Mouse (Mus musculus): Measurements from ENCODE around the gene Adra2b. TPM values are rescaled to one million over a fixed set of nuclear protein-coding genes. Genes with fewer than 3 reads are reported as not detected.

The Adra2b gene
- 2.3 and 3.2 TPM in 2 replicates for polyA plus RNA-seq (2016; fragmentation: Nextera tagmentation; extraction: Ambion mirVana)

DNA sequence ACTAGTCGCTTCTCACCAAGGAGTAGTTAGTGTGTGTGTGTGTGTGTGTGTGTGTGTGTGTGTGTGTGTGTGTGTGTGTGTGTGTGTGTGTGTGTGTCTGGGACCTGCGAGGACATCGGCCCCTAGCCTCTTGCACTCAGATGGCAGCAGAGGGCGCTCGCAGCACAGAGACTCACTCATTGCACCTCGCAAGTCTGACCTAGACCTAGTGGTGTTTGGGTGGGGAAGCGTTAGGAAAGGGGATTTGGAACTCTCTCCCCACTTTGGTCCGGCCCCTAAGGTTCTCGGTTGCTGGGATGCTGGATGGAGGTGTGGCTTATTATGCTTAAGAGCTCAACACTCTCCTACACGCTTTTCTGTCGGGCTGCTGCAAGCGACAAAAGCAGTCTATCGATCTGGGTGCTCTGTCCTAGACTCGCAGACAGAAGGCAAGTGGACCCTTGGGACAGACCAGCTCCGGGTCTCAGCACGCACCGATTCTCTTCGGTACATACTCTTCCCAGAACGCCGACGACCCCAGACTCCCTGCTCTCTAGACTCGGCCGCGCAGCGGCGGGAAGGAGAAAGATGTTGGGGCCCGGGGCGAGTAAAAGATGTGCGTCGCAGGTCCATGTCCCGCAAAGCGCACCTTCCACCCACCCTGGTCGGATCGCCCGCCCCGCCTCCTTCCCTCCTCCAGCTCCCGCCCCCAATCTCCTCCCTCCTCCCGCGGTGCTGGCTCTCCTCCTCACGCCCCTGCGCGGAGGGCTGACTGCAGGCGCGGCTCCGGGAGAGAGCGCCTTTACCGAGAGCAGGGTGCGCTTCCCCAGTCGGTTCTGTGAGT lies at the start of gene Adra2b:
Adra2b (plus strand) TSS at position 750 of the 823 bp plus-strand sequence.
- DNase-seq (ENCODE audit: extremely low spot score, low spot score) = peak; percentile 79
- no peaks in the 10 kb centered on the region for H3K9me3 ChIP-seq
- under 1% methylated on average over 47 of the region's 49 CpGs for WGBS
- H3K4me1 ChIP-seq = peaks cover 22% of the 10 kb centered on the region
- H3K4me3 ChIP-seq = peak within 1 kb of the TSS; percentile 54
- peak within 1 kb of the TSS; percentile 53 for H3K27ac ChIP-seq
- no peaks in the 10 kb centered on the region for H3K36me3 ChIP-seq (replicated peaks)
- H3K27me3 ChIP-seq (ENCODE audit: poor library complexity, severe bottlenecking) = peaks cover 82% of the 10 kb centered on the region

DNA sequence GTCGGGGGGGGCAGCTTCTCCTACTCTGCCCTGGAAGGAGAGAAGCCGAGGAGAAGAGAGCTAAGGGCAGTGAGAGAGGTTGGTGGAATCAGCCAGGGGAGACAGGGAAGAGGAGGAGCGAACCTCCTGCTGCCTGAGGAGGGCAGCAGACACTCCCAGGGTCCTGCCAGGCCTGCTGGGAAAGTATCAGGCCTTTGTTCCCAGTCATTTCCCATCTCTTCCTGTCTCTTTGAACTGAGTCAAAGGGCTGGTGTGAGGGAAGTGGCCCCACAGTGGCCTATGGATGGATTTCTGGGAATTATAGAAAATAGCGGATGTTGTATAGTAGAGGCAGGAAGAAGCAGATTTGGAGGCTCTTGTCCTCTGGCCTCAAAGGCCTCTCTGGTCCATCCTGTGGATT lies 49.1 kb upstream of the Adra2b start:
- no peak for DNase-seq (ENCODE audit: extremely low spot score, low spot score)
- Histone ChIP-seq H3K36me3 (replicated peaks) (no peaks in the 10 kb centered on the region), H3K4me3 (no peak overlapping the region), H3K9me3 (no peaks in the 10 kb centered on the region), H3K27me3 (ENCODE audit: poor library complexity, severe bottlenecking) (no peaks in the 10 kb centered on the region), H3K27ac (peak overlapping the region; percentile 51; the same call in 1 of the 2 replicates), H3K4me1 (no peaks in the 10 kb centered on the region)
- 58% methylated on average over 4 of the region's 4 CpGs for WGBS

DNA sequence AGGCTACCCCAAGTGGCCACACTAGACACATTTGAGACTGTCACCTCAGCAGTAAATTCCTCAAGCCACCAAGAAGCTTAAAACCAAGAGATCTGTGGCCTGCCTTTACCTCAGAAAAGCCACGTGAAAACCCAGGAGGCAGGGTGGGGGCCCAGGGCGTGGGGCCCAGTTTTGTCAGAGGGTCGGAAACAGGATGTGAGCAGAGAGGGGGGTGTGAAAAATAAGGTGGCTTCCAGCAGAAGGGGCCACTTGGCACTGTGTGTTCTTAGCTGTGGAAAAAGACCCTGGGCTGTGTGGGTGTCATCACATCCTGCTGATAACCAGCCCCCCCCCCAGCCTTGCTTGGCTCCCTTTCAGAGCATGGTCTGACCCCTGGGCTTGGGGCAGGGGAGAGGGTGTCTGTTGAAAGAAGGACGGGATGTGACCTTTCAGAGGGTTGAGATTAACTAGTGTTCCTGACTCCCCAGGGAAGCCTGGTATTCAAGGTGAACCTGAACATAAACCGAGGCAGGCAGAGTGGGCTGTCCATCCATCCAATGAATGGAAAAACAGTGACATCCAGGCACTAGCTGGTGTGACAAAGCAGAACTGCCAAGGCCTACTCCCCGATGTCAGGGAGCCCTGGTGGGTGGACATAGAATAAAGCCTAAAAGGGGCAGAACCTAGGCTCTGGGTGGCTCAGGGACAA lies 48.4 kb upstream of the Adra2b start:
- no peaks in the 10 kb centered on the region for H3K36me3 ChIP-seq (replicated peaks)
- no peak for DNase-seq (ENCODE audit: extremely low spot score, low spot score)
- H3K9me3 ChIP-seq = no peaks in the 10 kb centered on the region
- H3K4me1 ChIP-seq = no peaks in the 10 kb centered on the region
- H3K4me3 ChIP-seq = no peak overlapping the region
- WGBS = 77% methylated on average over 6 of the region's 6 CpGs
- H3K27ac ChIP-seq = peak overlapping the region; percentile 51; the same call in 1 of the 2 replicates
- H3K27me3 ChIP-seq (ENCODE audit: poor library complexity, severe bottlenecking) = no peaks in the 10 kb centered on the region

DNA sequence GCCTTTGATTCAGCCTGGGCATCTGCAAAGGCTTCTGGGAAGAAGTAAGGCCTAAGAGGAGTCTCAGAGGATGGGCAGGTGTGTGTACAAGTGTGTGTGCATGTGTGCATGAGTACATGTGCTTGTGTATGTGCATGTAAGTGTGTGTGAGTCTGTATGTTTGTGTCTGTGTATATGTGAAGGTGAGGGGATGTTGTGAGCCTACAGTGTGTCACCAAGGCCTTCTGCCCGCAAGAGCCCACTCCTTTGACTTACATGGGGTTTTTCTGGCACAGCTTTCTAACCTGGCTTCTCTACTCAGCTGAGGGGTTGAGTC lies 47.9 kb upstream of the Adra2b start:
- Histone ChIP-seq H3K9me3 (no peaks in the 10 kb centered on the region), H3K27me3 (ENCODE audit: poor library complexity, severe bottlenecking) (no peaks in the 10 kb centered on the region), H3K4me3 (no peak overlapping the region), H3K36me3 (replicated peaks) (no peaks in the 10 kb centered on the region), H3K27ac (no peak overlapping the region), H3K4me1 (no peaks in the 10 kb centered on the region)
- DNase-seq (ENCODE audit: extremely low spot score, low spot score) = no peak
- 100% methylated on average over 1 of the region's 1 CpGs for WGBS

DNA sequence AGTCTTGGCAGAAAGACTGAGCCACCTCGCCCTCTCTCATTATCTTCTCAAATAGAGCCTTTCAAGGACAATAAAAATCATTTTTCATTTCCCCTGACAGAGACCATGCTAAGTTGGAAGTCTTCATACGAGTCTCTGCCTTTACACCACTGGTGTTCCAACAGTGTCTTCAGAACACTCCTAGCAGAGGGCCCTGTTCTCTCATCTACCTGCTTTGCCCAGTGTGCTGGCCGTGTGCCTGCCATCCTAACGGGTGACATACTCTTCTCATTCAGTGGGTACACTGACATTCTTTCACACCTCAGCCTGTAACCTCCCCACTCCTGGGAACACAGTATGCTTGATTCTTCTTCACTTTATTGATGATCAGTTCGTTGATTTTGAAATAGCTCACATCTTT lies 46.6 kb upstream of the Adra2b start:
- Histone ChIP-seq H3K4me3 (no peak overlapping the region), H3K27me3 (ENCODE audit: poor library complexity, severe bottlenecking) (no peaks in the 10 kb centered on the region), H3K9me3 (no peaks in the 10 kb centered on the region), H3K36me3 (replicated peaks) (no peaks in the 10 kb centered on the region), H3K4me1 (no peaks in the 10 kb centered on the region), H3K27ac (no peak overlapping the region)
- DNase-seq (ENCODE audit: extremely low spot score, low spot score) = no peak
- WGBS = 80% methylated on average over 5 of the region's 5 CpGs

DNA sequence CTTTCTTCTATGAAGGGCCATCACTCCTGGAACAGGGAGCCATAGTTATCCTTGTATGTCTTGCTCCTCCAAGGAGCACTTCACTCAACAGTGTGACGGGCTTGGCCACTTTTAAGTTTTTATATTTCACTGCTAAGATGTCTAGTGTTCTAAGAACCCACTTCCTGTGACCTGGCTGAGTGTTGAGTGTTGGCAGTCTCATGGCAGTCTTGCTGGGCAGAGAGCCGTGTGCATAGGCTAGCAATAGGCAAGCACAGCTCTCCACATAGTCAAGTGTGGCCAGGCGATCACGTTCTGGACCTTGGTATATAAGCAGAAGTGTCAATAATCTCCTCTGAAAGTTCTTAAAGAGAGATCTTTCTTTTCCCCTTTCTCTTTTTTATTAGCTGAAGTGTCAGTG lies 44.9 kb upstream of the Adra2b start:
- 90% methylated on average over 4 of the region's 4 CpGs for WGBS
- H3K4me1 ChIP-seq = 0 out of 2 replicates have a peak, but pooled peaks cover 4% of the 10 kb centered on the region
- H3K4me3 ChIP-seq = no peak overlapping the region
- H3K27me3 ChIP-seq (ENCODE audit: poor library complexity, severe bottlenecking) = no peaks in the 10 kb centered on the region
- H3K27ac ChIP-seq = no peak overlapping the region
- H3K36me3 ChIP-seq (replicated peaks) = no peaks in the 10 kb centered on the region
- no peak for DNase-seq (ENCODE audit: extremely low spot score, low spot score)
- H3K9me3 ChIP-seq = no peaks in the 10 kb centered on the region

DNA sequence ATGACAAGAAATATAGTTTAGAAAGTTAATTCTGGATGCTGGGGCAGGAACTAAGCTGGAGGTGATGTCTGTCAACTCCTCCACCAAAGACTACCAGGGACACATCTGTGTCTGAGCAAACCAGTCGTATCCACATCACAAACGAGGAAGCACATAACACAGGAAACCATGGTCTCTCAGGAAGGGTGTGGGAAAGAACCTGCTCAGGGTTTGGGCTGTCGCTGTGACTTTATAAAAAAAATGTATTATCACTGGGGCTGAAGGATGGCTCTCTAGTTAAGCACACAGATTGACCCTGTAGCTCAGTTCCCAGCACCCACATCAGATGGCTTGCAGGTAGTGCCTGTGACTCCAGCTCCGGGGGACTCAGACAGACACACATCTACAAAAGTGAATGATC lies 43.9 kb upstream of the Adra2b start:
- Histone ChIP-seq H3K4me1 (peaks cover 13% of the 10 kb centered on the region), H3K36me3 (replicated peaks) (no peaks in the 10 kb centered on the region), H3K27ac (no peak overlapping the region), H3K9me3 (no peaks in the 10 kb centered on the region), H3K27me3 (ENCODE audit: poor library complexity, severe bottlenecking) (no peaks in the 10 kb centered on the region), H3K4me3 (no peak overlapping the region)
- WGBS = 84% methylated on average over 4 of the region's 4 CpGs
- no peak for DNase-seq (ENCODE audit: extremely low spot score, low spot score)

DNA sequence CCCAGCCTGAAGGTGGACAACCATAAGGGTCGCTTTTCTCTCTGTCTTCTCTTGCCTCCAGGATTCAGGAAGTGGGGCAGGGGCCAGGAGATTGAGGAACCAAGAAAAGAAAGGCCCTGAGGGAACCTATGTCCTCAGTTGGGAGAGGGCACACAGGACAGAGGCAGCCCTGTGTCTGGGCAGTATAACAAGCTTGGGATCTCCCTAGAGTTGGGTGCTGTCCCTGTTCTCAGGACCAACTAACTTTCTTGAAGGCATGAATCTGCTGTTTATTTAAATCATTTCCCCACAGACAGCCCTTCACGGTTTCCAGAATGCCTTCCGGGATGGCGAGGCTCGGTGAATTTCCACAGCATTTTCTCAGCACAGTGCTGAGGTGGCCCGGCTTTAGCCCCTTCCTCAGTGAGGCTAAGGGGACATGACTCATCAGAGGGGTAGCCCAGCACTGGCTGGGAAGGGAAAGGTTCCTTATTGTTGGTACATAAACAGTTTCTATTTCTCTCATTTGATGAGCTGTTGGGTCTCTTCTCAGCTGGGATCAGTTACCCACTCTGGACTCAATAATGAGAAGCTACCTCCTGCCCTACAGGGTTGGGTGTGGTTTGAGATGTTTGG lies 40.2 kb upstream of the Adra2b start:
- no peak overlapping the region for H3K27ac ChIP-seq
- DNase-seq (ENCODE audit: extremely low spot score, low spot score) = no peak

DNA sequence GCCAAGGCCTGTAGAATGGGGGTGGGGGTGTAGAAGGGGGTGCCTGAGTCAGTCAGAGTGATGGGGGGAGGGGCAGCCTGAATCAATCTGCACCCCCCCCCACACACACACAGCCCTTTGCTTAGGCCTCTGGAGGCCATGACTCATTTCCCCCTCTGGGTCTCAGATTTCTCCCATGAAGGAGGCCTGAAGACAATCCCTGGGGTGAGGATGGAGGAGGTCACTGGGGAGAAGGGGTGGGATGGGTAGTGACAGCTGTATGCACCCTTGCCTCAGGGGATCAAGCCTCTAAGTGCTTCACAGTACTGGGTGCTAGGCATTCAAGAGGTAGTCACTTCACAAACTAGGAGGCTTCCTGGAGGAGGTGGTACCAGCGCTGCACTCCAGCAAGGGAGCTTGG lies 39.3 kb upstream of the Adra2b start:
- Histone ChIP-seq H3K36me3 (replicated peaks) (no peaks in the 10 kb centered on the region), H3K27me3 (ENCODE audit: poor library complexity, severe bottlenecking) (no peaks in the 10 kb centered on the region), H3K9me3 (no peaks in the 10 kb centered on the region), H3K4me3 (no peak overlapping the region), H3K27ac (no peak overlapping the region), H3K4me1 (peaks cover 17% of the 10 kb centered on the region)
- DNase-seq (ENCODE audit: extremely low spot score, low spot score) = no peak
- 81% methylated on average over 1 of the region's 1 CpGs for WGBS

More for the DNA sequence above, 40.2 kb upstream of the Adra2b start:
- Histone ChIP-seq H3K4me3 (no peak overlapping the region), H3K9me3 (no peaks in the 10 kb centered on the region), H3K36me3 (replicated peaks) (no peaks in the 10 kb centered on the region), H3K27me3 (ENCODE audit: poor library complexity, severe bottlenecking) (no peaks in the 10 kb centered on the region), H3K4me1 (peaks cover 14% of the 10 kb centered on the region)
- WGBS = 84% methylated on average over 6 of the region's 6 CpGs

DNA sequence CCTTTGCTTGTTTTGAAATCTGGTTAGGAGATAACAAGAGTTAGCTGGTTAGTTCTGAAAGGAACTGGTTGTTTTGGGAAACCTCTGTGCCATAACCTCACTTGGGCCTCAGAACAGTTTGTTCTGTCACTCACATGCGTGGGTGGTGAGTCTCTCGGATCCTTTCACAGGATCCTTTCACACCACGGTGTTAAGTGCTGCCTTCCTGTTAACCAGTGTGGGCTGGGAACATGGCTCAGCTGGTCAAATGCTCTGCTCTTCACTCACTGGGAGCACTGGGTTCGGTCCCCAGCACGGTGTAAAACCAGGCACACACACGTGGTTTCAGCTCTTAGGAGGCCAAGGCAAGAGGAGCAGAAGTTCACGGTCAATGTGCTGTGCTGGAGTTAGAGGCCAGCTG lies 38.6 kb upstream of the Adra2b start:
- no peaks in the 10 kb centered on the region for H3K36me3 ChIP-seq (replicated peaks)
- no peaks in the 10 kb centered on the region for H3K27me3 ChIP-seq (ENCODE audit: poor library complexity, severe bottlenecking)
- H3K4me3 ChIP-seq = no peak overlapping the region
- no peak for DNase-seq (ENCODE audit: extremely low spot score, low spot score)
- no peak overlapping the region for H3K27ac ChIP-seq
- no peaks in the 10 kb centered on the region for H3K9me3 ChIP-seq
- WGBS = 81% methylated on average over 7 of the region's 7 CpGs
- H3K4me1 ChIP-seq = peaks cover 17% of the 10 kb centered on the region

DNA sequence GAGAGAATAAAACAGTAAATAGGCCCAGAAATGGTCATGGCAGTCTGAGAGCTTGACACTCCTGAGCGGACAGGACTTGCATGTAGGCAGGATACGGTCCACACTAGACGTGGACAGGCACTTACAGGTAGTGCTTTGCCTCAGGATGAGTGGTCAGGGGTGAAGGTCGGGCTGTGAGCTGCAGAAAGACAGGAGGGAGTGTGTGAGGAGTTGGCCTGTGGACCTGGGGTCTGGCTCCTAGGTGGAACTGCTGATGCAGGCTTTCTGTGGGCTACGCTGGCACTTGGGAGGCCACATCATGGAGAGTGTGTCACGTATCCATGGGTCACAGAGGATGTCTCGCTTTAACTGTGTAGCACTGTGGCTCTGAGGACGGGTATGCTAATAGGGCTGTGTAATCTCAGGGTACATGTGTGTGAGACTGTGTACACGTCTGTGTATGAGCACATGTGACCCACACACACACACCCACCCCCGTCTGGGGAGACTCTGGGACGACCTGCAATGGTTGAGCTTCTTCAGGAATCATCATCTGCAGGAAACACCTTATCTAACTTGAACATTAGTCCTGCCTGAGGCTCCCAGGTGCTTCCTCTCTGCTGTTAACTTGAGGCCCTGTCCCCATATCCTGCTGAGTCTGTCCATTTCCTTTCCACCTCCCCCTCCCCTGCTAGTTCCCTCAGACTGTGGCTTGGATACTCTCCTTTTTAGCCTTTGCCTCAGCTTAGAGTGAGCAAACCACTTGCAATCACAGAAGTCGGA lies 34.7 kb upstream of the Adra2b start:
- H3K9me3 ChIP-seq = no peaks in the 10 kb centered on the region
- 81% methylated on average over 12 of the region's 12 CpGs for WGBS
- no peaks in the 10 kb centered on the region for H3K36me3 ChIP-seq (replicated peaks)
- no peaks in the 10 kb centered on the region for H3K27me3 ChIP-seq (ENCODE audit: poor library complexity, severe bottlenecking)
- 0 out of 2 replicates have a peak overlapping the region, but pooled peaks have one; percentile 44 for H3K27ac ChIP-seq
- no peak for DNase-seq (ENCODE audit: extremely low spot score, low spot score)
- peaks cover 17% of the 10 kb centered on the region for H3K4me1 ChIP-seq
- no peak overlapping the region for H3K4me3 ChIP-seq

DNA sequence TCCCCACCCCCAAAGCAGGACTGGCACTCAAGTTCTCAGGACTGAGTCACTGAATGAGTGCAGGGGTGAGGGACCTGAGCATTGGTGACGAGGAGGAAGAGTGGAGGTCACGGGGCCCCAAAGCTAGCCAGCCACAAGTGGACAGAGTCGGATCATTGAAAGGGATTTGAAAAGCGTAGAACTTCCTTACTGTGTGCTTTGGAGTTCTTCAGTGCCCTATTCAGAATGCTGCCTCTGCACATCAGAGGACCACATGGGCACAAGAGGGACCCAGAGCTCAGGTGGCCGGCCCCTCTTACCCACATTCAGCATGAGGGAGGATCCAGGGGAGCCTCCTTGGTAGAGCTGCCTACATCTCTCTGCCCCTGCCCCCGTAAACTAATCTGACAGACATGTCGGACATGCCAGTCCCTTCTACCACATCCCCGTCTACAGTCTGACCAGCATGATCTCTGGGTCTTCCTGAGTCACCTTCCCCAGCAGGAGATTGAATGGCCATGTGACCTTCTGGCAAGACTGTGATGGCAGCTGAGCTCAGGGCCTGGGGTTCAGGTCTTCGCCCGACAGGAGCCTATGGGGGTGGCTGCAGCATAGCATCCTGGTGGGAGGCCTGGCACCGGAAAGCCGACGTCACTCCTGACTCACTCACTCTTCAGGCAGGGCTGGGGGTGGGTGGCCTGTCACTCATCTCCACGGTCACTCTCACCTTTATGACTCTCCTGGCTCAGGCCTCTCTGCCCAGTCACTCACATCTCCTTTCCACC lies 30.0 kb upstream of the Adra2b start:
- H3K27ac ChIP-seq = no peak overlapping the region
- H3K9me3 ChIP-seq = no peaks in the 10 kb centered on the region
- 86% methylated on average over 14 of the region's 14 CpGs for WGBS
- peaks cover 42% of the 10 kb centered on the region for H3K27me3 ChIP-seq (ENCODE audit: poor library complexity, severe bottlenecking)
- DNase-seq (ENCODE audit: extremely low spot score, low spot score) = no peak
- no peak overlapping the region for H3K4me3 ChIP-seq
- peaks cover 37% of the 10 kb centered on the region for H3K4me1 ChIP-seq
- no peaks in the 10 kb centered on the region for H3K36me3 ChIP-seq (replicated peaks)

All from forebrain, embryonic 10.5 days (tissue).